Mouse (Mus musculus) cerebellum, adult 2 months (tissue): ENCODE results near the gene Spns3.

Source experiments
- CTCF ChIP-seq: fragments of 200-500 bp; IDR thresholded peaks from 2 replicates; pipeline ENCODE4 v1.5.1; 2011; ENCODE audit warnings: low read depth, mild to moderate bottlenecking, control low read depth, low read length, moderate library complexity, borderline replicate concordance; ENCODE audit not compliant: insufficient read depth
- POLR2A ChIP-seq: fragments of 200-500 bp; IDR thresholded peaks from 2 replicates; pipeline ENCODE4 v1.6.1; 2011; ENCODE audit warnings: low read length, control low read depth, borderline replicate concordance; ENCODE audit not compliant: insufficient read depth

- TF ChIP-seq POLR2A (no peak), CTCF (no peak)
These were observed 85.5 kb downstream of the Spns3 start for GRCm38 (mm10) chr11:72464821-72465220.
